Mouse (Mus musculus): ENCODE results near the gene Rmdn2.

Gene Rmdn2

DNA sequence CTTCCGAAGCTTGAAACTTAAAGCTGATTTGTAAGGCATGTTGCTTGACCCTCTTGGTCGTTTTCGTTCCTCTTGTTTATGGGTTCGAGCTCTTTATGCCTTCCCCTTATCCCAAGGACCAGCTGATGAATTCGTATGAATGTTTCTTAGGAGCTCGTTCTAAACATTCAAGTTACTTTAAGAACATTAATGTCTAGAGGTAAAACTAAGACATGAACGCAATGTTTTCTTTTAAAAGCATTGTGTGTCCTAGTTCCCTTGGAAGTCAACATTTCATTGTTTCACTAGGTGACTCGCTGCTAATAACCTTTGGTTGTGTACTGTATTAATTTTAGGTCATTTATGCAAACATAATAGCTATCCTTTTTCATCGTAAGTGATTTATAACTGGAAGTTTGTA, 4.2 kb downstream of the Rmdn2 start:
- no peak for DNase-seq (ENCODE audit: low spot score in 2 of 2)

DNA sequence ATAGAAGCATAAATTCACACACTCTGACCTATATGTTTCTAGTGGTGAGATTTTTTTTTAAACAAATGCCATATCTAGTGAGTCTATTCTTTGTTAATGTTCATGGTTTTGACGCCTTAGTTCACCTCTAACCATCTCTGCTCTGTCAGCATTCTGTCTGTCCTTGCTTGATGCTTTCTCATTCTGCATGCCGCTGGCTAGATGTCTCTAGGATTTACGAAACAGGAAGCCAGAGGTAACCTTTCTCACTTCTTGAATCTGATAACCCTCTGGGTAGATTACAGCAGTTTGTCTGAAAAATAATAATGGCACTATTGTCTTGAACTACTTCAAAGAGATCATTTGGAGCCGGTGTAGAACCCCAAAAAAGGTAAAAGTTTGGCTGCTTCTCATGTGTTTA, 5.0 kb downstream of the Rmdn2 start:
- no peak for DNase-seq (ENCODE audit: low spot score in 2 of 2)

DNA sequence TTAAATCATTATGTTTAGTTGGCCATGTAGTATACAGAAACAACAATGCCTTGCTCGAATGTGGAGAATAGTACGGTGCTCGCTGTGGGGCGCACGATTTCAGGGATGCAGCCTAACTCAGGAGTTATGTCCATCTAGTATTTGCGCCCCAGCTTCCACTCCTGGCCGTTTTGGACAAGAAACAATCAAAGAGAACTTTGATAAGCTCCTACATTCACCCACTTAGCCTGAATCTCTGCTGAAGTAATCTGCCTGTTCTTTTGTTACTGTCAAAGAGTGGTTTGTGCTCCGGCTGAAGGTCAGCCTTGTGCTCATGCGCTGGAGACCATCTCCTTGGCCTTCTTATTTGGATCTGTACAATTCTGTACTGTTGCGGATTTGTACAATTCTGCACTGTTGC, 6.8 kb downstream of the Rmdn2 start:
- no peak for DNase-seq (ENCODE audit: low spot score in 2 of 2)

DNA sequence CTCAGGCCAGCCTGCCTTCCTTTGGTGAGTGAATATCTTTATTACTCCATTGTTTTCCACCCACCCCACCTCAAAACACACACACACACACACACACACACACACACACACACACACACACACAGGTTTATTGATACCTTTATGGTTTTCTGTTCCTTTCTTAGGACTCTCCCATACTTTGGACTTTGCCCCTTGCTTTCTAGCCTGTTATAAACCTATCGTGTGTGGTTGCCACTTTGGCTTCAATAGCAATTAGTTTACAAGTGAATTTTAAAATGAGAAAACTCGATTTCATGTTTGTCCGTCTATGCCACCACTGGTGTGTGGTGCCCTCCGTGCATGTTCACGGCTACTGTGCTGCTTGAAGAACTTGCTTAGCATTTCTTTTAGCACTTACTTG, 7.3 kb downstream of the Rmdn2 start:
- no peak for DNase-seq (ENCODE audit: low spot score in 2 of 2)

DNA sequence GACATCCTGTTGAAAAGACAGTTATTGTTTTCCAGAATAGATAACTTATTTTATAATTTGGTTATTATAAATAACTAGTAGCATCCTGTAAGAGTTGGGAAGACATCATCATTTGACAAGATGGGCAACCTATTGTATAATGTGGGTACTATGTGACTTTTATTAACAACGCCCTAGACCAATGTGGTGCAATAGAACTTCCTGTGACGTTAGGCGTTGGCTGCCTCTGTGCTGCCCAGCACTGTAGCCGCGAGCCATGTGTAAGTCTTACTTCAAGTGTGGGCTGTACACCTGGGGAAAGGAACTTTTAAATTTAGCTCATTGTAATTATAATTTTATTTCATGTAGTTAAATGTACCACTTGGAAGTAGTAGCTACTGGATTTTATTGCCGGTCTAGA, 10.4 kb downstream of the Rmdn2 start:
- DNase-seq (ENCODE audit: low spot score in 2 of 2), result no peak

DNA sequence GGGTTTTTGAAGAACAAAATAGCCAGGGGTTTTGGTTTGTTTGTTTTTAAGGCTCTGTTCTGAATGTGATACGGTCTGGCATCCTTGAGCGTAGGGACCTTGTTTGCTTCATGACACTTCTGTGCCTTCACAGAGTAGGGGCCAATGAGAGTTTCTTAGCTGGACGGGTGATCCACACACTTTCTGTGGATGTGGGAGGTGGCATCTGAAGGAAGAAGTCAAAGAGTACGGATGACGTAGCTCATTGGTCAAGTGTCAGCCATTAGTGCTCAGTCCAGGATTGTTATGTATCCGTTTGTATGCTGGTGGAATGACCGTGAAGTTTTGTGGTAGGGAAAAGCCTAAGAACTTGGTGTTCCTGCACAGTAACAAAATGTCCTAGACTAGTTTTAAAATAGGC, 10.9 kb downstream of the Rmdn2 start:
- no peak for DNase-seq (ENCODE audit: low spot score in 2 of 2)

DNA sequence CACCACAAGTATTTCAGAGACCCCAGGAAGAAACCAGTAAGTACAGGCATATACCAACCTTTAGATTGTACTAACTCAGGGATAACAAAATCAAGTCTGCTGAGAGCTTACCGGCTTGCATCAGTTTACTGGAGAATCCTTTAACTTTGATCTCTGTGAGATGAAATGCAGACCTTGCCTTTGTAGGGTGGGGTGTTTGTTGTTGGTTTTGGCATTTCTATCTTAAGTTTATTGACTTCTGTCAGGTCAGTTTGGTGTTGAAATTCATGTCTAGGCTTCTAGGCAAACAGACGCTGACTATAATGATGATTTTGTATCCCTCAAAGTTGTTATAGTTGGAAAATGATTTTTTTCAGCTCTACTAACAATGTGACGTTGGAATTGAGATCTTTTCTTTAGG, 12.2 kb downstream of the Rmdn2 start:
- no peak for DNase-seq (ENCODE audit: low spot score in 2 of 2)

DNA sequence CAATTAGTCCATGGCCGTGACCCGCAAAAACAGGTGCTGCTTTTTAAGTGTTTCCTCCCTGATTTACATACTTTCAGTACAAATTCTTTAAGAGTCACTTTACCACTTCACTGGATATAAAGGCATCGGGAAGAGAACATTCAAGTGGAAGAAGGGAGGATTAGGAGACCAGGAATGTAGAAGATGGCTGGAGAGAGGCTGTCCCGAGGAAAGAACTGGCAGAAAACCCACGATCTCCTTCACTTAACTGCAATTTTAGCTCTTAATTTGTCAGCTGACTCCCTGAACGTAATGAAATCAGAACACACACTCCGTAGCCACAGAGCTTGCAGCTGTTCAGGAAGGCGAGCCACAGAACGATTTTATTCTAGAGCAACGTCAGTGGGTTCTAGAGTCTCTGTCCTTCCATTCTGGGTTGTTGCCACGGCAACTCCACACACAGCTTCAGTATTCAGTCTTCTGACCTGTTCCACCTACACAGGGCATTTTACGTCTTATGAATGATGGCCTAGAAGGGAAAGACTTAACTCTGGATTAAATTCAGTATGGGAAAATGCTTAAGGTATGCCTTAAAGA, 14.7 kb downstream of the Rmdn2 start:
- no peak for DNase-seq (ENCODE audit: low spot score in 2 of 2)

DNA sequence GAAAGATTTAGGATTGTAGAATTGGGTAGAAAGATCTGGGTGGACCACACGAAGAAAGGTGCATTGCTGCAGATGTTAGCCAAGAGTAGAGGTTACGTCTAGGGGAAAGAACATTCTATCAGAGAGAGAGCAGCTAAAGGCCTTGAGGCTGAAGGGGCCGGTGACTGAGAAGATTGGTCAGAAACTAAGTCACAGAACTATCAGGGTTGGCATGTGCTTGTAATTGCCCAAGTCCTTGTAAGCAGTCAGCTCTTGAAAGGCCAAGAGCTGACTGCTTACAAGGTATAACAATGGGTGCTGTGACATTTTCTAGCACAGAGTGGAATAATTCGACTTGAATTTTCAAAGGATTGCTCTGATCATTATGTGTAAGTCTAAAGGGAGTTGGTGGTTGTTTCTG, 38.2 kb downstream of the Rmdn2 start:
- no peak for DNase-seq (ENCODE audit: low spot score in 2 of 2)

DNA sequence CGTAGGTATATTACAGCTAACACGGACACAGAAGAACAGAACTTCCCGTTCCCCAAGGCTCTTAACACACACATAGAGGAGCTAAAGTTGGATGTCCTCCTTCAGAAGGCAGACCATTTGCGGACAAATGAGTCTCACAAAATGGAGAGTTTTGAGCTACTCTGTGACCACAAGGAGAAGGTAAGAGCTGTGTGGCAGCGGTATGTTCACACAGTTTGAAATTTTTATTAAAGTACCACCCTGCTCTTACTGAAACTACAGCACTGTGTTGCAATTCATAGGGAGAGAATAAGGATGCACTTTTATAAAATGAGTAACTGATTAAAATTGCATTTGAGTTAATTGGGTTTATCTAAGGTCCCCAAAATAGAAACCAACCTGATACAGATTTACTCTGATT, 38.6 kb downstream of the Rmdn2 start:
- DNase-seq (ENCODE audit: low spot score in 2 of 2), result no peak

DNA sequence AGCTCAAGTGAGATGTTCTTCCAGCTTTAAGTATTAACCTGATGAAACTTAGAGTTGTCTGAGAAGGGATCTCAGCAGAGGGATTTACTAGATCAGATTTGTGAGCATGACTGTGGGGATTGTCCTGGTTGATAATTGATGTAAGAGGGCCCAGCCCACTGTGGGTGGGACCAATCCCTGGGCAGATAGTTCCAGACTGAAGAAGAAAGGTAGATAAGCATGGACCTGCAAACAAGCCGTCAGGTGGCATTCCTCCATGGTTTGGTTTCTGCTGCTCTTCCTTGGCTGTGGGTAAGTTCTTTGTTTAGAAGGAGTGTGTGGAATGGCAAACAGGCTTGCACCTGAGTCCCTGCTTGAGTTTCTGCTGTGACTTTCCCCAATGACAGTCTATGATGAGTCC, 41.5 kb downstream of the Rmdn2 start:
- no peak for DNase-seq (ENCODE audit: low spot score in 2 of 2)

DNA sequence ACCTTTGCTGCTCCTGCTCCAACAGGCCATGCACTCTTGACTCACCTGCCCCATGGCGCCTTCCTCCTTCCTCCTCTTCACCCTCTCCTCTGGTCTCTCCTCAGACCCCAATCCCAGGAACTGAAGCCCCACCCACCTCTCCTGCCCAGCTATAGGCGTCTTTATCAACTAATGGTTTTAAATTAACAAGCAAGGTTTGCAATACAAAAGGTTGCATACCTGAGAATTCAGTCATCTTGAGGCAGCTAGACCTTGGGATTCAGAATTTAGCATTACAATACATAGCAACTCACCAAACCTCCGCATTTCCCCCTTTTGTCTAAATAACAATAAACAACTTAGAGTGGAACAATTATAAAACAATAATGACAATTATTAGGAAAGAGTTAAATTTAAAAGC, 42.5 kb downstream of the Rmdn2 start:
- no peak for DNase-seq (ENCODE audit: low spot score in 2 of 2)

DNA sequence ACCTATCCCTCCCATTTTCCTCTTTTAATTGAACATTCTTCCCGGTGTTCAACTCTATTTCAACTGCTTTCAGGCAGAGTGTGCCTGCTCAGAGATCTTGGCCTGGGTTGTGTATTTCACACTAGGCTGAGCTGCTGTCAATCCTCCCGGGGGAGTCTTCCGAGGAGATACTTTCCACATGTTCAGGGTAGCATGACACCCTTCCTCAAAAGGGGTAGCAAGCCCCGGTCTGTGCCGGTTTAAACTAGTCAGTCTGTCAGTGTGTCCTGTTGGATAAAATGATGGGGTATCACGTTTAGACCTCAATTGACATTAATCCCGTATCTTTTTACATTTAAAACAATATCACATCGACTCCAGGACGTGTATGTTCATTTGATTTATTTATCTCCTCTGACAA, 46.1 kb downstream of the Rmdn2 start:
- no peak for DNase-seq (ENCODE audit: low spot score in 2 of 2)

DNA sequence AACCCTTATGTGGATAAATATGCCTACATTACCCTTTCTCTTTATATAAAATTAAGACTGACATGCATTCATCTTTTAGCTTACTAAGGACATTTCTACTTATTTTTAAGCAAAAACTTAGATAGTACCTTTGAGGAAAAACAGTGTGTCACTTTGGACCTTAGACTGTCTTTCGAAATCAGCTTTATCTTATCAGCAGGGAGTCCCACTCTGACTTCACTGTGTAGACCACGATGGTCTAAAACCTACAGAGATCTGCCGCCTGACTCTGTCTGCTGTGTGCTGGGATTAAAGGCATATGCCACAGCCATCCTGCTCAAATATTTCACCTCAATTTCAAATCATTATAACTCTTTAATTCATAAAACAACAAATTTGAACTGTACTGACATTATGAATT, 46.8 kb downstream of the Rmdn2 start:
- DNase-seq (ENCODE audit: low spot score in 2 of 2), result no peak

DNA sequence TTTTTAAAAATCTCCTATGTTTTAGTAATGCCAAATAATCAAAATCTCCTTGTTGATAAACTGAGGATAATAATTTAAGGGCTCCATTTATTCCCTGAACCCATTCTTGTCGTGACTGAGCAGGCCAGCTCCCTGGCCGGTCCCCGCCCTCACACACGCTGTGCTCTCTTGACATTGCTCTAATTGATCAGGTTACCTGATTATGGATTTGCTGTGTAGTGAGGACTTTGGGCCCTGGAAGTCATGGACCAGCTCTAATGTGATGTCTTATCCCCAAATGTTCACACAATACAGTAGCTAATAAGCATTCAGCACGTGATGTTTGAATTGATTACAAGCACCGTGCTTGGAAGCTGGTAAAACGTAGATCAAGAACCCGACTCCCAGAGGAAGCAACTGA, 47.2 kb downstream of the Rmdn2 start:
- DNase-seq (ENCODE audit: low spot score in 2 of 2), result no peak

DNA sequence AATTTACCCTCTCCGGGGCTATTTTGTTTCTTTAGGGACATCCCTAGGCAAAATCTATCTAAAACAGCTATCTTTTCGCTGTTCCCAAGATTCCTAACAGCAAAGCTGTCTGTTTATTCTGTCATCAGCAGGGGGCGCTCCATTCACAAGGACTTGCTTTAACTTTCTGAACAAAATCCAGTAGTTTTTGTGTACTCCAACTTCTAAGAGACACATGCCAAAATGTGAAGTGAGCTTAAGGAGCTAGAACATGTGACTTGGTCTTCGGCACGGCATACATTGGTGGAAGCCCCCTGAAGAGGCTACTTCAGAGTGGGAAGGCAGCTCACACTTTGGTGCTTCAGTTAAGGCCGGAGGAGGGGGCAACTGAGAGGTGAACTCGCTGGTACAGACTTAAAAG, 49.7 kb downstream of the Rmdn2 start:
- DNase-seq (ENCODE audit: low spot score in 2 of 2), result peak; percentile 53 to 63

DNA sequence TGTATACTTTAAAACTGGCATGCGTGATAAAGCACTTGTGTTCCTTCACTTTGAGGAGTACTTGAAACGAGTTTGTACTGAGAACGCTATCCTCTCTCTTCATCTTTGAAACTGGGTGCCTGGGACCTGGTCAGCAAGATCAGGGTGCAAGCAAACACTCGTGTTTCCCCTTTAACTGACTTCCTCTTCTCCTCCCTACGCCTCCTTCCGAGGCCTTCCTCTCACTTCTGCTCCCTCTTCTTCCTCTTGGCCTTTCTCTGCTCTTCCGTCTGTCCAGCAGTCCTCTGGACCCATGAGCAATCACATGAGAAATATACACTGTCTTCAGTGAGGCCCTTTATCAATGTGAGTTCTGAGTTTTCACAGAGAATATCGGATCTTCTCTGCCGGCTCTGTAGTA, 50.2 kb downstream of the Rmdn2 start:
- no peak for DNase-seq (ENCODE audit: low spot score in 2 of 2)

DNA sequence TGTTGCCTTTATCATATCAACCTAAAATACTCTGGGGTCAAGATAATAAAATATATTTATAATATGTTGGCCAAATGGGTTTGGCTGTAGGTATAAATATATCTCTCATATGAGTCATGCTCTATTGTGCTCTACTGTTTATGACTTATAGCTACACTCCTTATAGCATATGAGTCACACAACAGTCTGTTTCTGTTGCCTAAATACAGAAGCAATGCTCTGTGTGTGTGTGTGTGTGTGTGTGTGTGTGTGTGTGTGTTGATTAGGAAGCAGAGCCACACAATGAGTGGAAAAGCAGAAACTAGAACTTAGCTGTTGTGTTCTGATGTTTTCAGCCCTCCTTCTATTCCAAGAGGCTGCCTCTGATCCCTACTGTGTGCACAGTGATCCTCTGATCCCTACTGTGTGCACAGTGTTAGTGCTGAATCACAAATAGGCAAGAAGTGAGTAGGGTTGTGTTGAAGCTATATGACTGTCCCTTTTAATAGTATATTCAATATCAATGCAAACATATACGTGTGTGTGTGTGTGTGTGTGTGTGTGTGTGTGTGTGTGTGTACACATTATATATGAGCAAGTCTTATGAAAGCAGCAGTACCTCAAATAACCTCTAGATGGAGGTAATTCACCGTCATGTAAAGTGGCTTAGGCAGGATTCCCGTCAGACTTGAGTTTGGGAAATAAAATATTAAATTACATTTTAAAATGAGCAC, 51.9 kb downstream of the Rmdn2 start:
- DNase-seq (ENCODE audit: low spot score in 2 of 2), result no peak

DNA sequence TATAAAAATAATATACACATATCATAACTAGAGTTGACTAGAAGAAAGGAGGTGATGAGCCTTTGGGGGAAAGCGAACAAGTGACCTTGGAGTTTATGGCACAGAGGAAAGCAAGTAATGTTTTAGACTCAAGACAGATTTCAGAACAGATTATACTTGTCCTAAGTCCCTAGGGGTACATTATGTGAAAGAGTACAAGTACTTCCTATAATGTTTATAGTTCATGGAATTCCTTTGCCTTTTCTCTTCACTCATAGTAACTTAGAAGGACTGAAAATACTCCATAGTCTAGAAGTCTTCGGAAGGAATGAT, 52.4 kb downstream of the Rmdn2 start:
- DNase-seq (ENCODE audit: low spot score in 2 of 2), result no peak

DNA sequence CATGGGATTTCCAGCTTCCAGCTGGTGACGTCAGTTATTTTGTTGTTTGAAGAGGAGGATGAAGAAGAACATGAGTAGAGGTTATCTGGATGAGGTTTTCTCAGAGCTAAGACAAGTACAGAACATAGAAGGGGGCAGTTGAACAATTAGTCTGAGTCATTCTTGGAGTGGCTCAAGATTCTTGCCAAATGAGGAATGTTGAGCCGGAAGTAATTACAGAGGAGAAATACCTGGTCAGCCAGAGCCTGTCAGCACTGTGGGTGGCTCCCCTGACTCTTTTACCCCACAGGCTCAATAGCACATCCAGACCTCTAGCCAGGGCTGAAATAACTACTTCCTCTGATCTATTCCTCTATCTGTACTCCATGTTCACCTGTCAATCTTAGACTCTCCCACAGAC, 59.2 kb downstream of the Rmdn2 start:
- DNase-seq (ENCODE audit: low spot score in 2 of 2), result no peak

DNA sequence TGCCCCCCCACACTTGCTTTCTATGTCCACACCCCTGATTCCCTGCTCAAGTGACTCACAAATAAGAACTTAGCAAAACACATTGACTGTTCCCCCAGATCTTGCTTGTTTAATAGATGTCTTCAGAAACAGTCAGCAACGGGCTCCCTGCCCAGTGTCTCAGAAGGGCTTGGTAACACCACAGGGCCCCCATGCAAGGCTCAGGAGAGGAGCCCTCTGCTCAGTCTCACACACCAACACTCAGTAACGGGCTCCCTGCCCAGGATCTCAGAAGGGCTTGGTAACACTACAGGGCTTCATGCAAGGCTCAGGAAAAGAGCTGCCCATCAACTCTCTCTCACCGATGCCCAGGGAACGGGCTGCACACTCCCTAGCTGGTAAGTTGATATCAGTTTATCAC, 83.4 kb downstream of the Rmdn2 start:
- no peak for DNase-seq (ENCODE audit: low spot score in 2 of 2)

DNA sequence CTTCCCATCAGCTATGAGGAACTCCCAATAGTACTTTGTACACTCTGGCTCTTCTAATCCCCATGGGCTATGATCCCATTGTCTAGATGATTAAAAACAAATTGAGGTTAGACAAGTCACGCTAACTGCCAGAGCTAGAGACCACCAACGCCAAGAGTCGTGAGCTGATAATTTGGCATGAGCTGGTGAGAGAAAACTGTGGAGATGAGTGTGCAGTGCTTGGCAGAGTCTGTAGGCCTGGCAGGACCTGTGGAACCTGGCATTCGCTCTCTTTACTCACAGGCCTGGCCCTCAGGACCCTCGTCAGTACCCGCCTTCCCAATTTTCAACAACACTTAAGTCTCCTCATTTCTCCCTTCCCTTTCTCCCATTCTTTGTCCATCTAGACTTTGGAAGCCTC, 83.9 kb downstream of the Rmdn2 start:
- no peak for DNase-seq (ENCODE audit: low spot score in 2 of 2)

DNA sequence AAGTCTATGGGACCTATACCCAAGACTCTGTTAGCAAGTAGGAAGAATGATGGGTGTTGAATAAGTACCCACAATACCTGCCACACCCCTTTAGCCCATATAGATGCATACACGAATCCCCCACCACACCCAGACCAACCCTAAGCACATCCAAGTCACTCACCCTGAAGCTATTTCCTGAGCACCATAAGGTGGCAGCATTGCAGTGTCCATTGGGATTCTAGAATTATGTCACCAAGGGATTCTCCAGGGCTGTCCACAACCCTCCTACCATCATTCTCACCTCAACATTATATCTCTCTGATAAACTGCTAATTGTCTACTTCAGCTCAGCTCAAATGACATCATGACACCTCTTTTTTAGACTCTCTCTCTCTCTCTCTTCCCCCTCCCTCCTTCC, 87.5 kb downstream of the Rmdn2 start:
- no peak for DNase-seq (ENCODE audit: low spot score in 2 of 2)

DNA sequence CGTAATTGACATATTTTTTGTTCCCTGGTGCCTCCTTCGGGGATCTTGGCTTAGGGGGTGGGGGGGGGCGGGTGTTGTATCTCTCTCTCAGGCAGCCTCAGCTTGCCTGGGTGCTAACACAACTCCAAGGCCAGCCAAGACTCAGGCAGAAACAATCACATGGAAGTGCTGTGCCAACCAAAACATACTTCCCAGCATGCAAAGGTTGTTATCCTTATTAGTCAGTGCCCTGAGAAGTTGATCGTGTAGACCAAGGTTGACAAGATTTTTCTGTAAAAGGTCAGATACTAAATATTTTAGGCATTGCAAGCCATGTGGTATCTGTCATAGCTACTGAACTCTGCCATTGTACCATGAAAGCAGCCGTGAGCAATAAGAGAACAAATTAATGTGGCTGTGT, 89.2 kb downstream of the Rmdn2 start:
- no peak for DNase-seq (ENCODE audit: low spot score in 2 of 2)
